Mouse (Mus musculus): ENCODE results near the gene Tmem200c. TPM values are rescaled to one million over a fixed set of nuclear protein-coding genes. Genes with fewer than 3 reads are reported as not detected.

The Tmem200c gene
- 2.0 and 2.2 TPM in 2 replicates for polyA plus RNA-seq (2014; fragmentation: Nextera tagmentation; extraction: Ambion mirVana)

DNA sequence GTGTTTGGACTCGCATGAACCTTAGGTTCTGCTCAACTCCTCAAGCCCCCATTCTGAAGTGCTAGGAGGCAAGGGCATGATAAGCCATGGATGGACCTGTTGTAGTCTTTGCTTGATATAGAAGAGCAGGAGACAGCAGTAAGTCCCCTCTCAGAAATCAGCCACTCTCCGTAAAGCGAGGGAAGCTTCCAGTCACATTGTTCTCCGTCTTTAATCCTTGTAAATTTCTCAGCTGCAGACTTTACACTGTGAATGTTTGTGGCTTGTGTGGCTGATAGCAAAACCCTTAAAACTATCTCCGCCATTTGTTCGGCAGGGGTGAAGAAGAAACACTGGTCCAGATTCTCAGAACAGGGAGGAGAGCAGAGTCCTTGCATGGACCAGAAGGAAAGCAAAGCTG lies at the start of gene Tmem200c:
Gene Tmem200c (plus strand): TSS at position 301 of the 400 bp plus-strand sequence.
- DNase-seq (ENCODE audit: low spot score): no peak
- no peak within 1 kb of the TSS for H3K27ac ChIP-seq (ENCODE audit: low read depth, low read length)
- no peak for ATAC-seq (ENCODE audit: low FRiP score)
- H3K4me1 ChIP-seq (replicated peaks; ENCODE audit: control insufficient read depth, insufficient read depth, low read length): no peaks in the 10 kb centered on the region
- 90% methylated on average over 6 of the region's 6 CpGs for whole genome bisulfite sequencing
- no peak within 1 kb of the TSS for H3K4me2 ChIP-seq (replicated peaks; ENCODE audit: low read depth, low read length)
- H3K9ac ChIP-seq (ENCODE audit: low read depth, low read length): no peak within 1 kb of the TSS
- H3K9me3 ChIP-seq (ENCODE audit: control insufficient read depth, low read length): no peaks in the 10 kb centered on the region
- no peak within 1 kb of the TSS for H3K4me3 ChIP-seq (ENCODE audit: low read depth, low read length)
- H3K36me3 ChIP-seq (ENCODE audit: control insufficient read depth, insufficient read depth, low read length): no peaks in the 10 kb centered on the region
- no peaks in the 10 kb centered on the region for H3K27me3 ChIP-seq (ENCODE audit: control insufficient read depth, insufficient read depth, low read length)

DNA sequence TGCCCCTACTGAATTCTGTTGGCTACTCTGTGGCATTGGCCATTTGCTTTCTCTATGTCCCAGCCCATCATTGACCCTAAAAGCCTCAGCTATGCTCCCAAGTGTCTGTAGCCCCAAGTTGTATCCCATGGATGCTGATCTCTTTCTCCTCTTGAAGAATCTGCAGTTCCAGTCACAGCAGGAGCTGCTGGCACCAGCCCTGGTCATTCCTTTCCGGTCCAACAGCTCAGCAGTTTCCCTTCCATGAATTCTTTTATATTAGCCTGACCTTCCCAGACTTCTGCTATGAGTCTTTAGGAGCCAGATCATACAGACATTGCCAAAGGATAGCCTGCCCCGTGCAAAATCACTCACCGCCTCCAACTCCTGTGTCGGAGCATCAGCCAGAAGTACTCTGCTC lies 32.7 kb upstream of the Tmem200c start:
- Histone ChIP-seq H3K36me3 (ENCODE audit: control insufficient read depth, insufficient read depth, low read length) (no peaks in the 10 kb centered on the region), H3K9ac (ENCODE audit: low read depth, low read length) (no peak overlapping the region), H3K4me2 (replicated peaks; ENCODE audit: low read depth, low read length) (no peak overlapping the region), H3K4me1 (replicated peaks; ENCODE audit: control insufficient read depth, insufficient read depth, low read length) (no peaks in the 10 kb centered on the region), H3K27ac (ENCODE audit: low read depth, low read length) (no peak overlapping the region), H3K27me3 (ENCODE audit: control insufficient read depth, insufficient read depth, low read length) (no peaks in the 10 kb centered on the region), H3K9me3 (ENCODE audit: control insufficient read depth, low read length) (no peaks in the 10 kb centered on the region), H3K4me3 (ENCODE audit: low read depth, low read length) (no peak overlapping the region)
- ATAC-seq (ENCODE audit: low FRiP score) (no peak), DNase-seq (ENCODE audit: low spot score) (no peak)
- WGBS: 88% methylated on average over 4 of the region's 4 CpGs

DNA sequence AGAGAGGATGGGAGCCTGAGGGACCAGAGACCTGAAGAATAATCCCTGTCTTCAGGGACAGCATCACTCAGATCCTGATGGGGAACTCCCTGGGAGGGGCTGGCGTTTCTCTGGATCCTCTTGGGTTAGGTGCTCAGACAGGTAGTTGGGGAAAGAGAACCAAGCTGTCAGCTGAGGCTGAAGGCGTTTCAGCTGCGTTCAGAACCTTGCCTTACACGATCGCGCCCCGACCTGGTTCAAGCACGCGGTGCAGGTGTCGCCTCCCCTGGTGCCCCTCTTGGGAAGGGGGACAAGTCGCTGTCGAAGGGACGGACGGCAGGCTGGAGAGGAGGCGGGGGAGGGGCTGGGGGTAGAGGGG lies 10.2 kb downstream of the Tmem200c start:
- 0% methylated on average over 13 of the region's 15 CpGs for WGBS
- no peaks in the 10 kb centered on the region for H3K9me3 ChIP-seq (ENCODE audit: control insufficient read depth, low read length)
- DNase-seq (ENCODE audit: low spot score) (no peak), ATAC-seq (ENCODE audit: low FRiP score) (peak; percentile 28)
- peak overlapping the region; percentile 63 for H3K4me3 ChIP-seq (ENCODE audit: low read depth, low read length)
- H3K27ac ChIP-seq (ENCODE audit: low read depth, low read length): no peak overlapping the region
- H3K4me2 ChIP-seq (replicated peaks; ENCODE audit: low read depth, low read length): peak overlapping the region; percentile 81
- H3K27me3 ChIP-seq (ENCODE audit: control insufficient read depth, insufficient read depth, low read length): peaks cover 25% of the 10 kb centered on the region
- H3K4me1 ChIP-seq (replicated peaks; ENCODE audit: control insufficient read depth, insufficient read depth, low read length): peaks cover 7% of the 10 kb centered on the region
- no peaks in the 10 kb centered on the region for H3K36me3 ChIP-seq (ENCODE audit: control insufficient read depth, insufficient read depth, low read length)
- peak overlapping the region; percentile 72; the same call in 1 of the 2 replicates for H3K9ac ChIP-seq (ENCODE audit: low read depth, low read length)

DNA sequence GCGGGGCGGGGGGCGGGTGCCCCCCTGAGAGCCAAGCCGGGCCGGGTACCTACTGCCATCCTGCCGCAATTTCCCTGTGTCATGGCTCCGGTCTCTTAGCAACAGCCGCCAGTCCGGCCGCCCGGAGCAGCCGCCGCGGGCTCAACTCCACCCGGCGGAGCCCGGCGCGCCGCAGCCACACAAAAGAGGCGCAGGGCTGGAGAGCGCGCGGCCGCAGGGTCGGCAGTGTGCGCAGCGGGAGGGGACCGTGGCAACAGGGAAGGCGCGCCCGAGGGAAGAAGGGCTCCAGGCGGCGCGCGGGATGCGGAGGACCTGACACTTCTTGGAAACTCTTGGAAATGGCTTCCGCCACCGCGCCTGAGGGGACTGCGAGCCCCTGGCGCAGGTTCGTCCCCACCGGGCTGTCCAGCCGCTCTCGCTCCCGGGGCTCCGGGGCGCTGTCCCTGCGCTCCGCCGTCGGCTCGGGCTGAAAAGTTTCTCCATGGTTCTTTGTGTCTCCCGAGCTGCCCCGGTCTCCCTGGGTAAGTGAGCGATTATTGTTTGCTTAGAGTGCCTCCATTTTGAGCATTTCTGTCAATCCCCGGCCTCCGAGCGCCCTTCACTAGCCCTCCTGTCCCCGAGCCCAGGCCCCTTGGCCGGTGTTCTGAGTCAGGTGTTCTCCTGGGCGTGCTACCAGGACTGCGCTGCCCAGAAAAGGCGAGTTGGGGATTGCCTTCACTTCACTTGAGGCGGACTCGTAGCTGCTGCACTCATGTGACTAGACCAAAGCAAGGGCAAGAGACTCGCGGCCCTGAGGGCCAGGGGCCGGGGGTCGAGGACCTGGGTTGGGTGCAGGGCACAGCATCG lies 10.8 kb downstream of the Tmem200c start:
- peak; percentile 85 for ATAC-seq (ENCODE audit: low FRiP score)
- H3K4me2 ChIP-seq (replicated peaks; ENCODE audit: low read depth, low read length): peak overlapping the region; percentile 81
- no peak overlapping the region for H3K27ac ChIP-seq (ENCODE audit: low read depth, low read length)
- peaks cover 25% of the 10 kb centered on the region for H3K27me3 ChIP-seq (ENCODE audit: control insufficient read depth, insufficient read depth, low read length)
- H3K36me3 ChIP-seq (ENCODE audit: control insufficient read depth, insufficient read depth, low read length): no peaks in the 10 kb centered on the region
- H3K9ac ChIP-seq (ENCODE audit: low read depth, low read length): peak overlapping the region; percentile 72
- H3K4me3 ChIP-seq (ENCODE audit: low read depth, low read length): peak overlapping the region; percentile 63
- H3K9me3 ChIP-seq (ENCODE audit: control insufficient read depth, low read length): no peaks in the 10 kb centered on the region
- peak; percentile 82 for DNase-seq (ENCODE audit: low spot score)
- WGBS: under 1% methylated on average over 57 of the region's 72 CpGs
- peaks cover 7% of the 10 kb centered on the region for H3K4me1 ChIP-seq (replicated peaks; ENCODE audit: control insufficient read depth, insufficient read depth, low read length)

DNA sequence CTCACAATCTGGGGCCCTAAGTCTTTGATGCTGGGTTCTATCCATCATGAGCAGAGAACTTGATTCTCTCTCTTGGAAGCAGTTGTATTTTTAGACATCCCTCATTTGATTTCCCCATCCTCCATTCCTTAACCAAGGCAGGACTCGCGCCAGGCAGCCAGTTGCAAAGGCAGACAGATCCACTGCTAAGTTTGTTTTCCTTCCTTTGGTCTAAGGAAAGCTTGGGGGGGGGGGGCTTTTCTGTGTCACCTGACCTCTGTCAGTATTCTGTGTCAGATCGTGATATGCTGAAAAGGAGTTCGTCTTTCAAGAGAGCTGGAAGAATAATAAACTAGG lies 11.4 kb downstream of the Tmem200c start:
- Histone ChIP-seq H3K9me3 (ENCODE audit: control insufficient read depth, low read length) (no peaks in the 10 kb centered on the region), H3K9ac (ENCODE audit: low read depth, low read length) (peak overlapping the region; percentile 72), H3K4me3 (ENCODE audit: low read depth, low read length) (peak overlapping the region; percentile 63), H3K4me1 (replicated peaks; ENCODE audit: control insufficient read depth, insufficient read depth, low read length) (peaks cover 7% of the 10 kb centered on the region), H3K27ac (ENCODE audit: low read depth, low read length) (no peak overlapping the region), H3K36me3 (ENCODE audit: control insufficient read depth, insufficient read depth, low read length) (no peaks in the 10 kb centered on the region), H3K27me3 (ENCODE audit: control insufficient read depth, insufficient read depth, low read length) (peaks cover 25% of the 10 kb centered on the region), H3K4me2 (replicated peaks; ENCODE audit: low read depth, low read length) (peak overlapping the region; percentile 81)
- no peak for ATAC-seq (ENCODE audit: low FRiP score)
- DNase-seq (ENCODE audit: low spot score): no peak
- WGBS: 6% methylated on average over 4 of the region's 4 CpGs

DNA sequence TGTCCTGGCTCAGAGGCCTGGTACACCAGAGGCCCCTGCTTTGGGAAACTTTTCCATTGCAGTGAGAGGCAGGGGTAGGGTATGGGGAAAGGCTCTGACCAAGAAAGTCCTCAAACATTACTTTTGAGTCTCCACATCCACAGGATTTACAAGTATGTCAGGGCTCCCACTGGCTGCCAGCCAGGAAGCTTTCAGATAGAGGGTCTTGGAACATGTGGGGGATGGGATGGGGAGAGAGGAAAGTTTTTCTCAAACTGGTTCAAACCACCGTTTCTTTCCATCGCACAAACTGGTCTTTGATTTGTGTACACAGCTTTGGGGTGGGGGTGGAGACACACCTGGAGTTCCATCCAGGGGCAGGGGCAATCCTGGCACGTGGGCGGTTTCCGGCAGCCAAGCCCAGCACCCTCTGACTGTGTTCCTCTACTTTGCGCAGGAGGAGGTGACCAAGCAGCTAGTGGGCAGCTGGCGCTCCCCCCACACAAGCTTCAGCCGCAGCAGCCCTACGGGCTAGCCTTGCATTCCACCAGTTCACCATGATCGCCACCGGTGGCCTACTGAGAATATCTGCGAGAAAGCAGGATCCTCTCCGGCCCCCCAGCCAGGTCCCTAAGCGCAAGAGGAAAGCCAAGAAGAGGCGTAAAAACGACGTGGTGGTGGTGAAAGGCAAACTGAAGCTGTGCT lies 13.6 kb downstream of the Tmem200c start:
- Histone ChIP-seq H3K9ac (ENCODE audit: low read depth, low read length) (no peak overlapping the region), H3K27me3 (ENCODE audit: control insufficient read depth, insufficient read depth, low read length) (peaks cover 25% of the 10 kb centered on the region), H3K27ac (ENCODE audit: low read depth, low read length) (no peak overlapping the region), H3K36me3 (ENCODE audit: control insufficient read depth, insufficient read depth, low read length) (no peaks in the 10 kb centered on the region), H3K4me1 (replicated peaks; ENCODE audit: control insufficient read depth, insufficient read depth, low read length) (peaks cover 7% of the 10 kb centered on the region), H3K4me2 (replicated peaks; ENCODE audit: low read depth, low read length) (peak overlapping the region; percentile 99; the same call in 1 of the 2 replicates), H3K4me3 (ENCODE audit: low read depth, low read length) (no peak overlapping the region), H3K9me3 (ENCODE audit: control insufficient read depth, low read length) (no peaks in the 10 kb centered on the region)
- ATAC-seq (ENCODE audit: low FRiP score) (no peak), DNase-seq (ENCODE audit: low spot score) (peak; percentile 9)
- 9% methylated on average over 17 of the region's 17 CpGs for WGBS

DNA sequence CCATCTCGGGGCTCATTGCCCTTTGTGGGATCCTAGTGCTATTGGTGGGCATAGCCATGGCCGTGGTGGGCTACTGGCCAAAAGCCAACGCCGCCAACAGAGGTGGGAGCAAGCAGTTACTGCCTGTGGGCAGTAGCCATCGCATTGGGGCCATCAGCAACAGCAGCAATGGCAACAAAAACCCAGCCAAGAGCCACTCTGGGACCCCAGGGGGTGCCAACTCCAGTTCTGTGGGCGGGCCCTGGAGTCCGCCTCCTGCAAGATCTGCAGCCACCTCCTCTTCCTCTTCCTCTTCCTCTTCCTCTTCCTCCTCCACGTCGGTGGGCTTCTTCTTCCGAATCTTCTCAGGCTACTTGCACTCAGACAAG lies 14.1 kb downstream of the Tmem200c start:
- ATAC-seq (ENCODE audit: low FRiP score) (no peak), DNase-seq (ENCODE audit: low spot score) (peak; percentile 25)
- H3K27ac ChIP-seq (ENCODE audit: low read depth, low read length): no peak overlapping the region
- peak overlapping the region; percentile 57 for H3K4me3 ChIP-seq (ENCODE audit: low read depth, low read length)
- H3K4me1 ChIP-seq (replicated peaks; ENCODE audit: control insufficient read depth, insufficient read depth, low read length): peaks cover 7% of the 10 kb centered on the region
- 12% methylated on average over 10 of the region's 10 CpGs for WGBS
- H3K27me3 ChIP-seq (ENCODE audit: control insufficient read depth, insufficient read depth, low read length): peaks cover 25% of the 10 kb centered on the region
- H3K36me3 ChIP-seq (ENCODE audit: control insufficient read depth, insufficient read depth, low read length): no peaks in the 10 kb centered on the region
- no peaks in the 10 kb centered on the region for H3K9me3 ChIP-seq (ENCODE audit: control insufficient read depth, low read length)
- H3K4me2 ChIP-seq (replicated peaks; ENCODE audit: low read depth, low read length): peak overlapping the region; percentile 99
- H3K9ac ChIP-seq (ENCODE audit: low read depth, low read length): no peak overlapping the region

DNA sequence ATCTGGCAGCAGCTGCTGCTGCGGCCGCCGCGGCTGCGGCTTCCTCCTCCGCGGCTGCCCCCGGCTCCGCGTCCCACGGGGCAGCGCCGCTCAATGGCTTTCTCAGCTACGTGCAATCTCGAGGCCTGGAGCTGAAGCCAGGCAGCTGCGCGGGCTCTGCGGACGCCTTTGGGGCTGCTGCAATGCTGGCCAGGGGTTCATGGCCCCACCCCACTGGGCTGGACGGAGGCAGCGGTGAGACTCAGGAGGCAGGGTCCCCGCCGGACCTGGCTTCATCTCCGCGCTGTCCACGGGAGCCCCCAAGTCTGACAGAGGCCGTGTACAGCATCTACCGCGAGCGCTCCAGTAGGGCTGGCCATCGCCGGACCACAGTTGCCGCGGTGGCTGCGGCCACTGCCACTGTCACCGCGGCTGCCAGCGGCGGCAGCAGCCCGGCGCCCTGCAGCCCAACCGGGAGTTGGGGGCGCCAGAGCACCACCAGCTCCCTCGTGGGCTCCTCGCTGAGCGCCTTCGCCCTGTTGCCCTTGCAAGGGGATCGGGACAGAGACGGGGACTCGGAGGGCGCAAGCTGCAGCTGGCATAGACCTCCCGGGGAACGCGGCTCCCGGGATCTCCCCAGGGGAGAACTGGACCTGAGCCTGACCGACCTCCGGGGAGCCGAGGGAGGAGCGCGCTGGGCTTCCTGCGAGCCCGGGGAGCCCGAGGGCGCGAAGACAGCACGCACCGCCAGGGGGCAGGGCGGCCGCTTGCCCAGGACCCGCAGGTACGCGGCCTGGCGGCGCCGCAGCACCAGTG lies 14.9 kb downstream of the Tmem200c start:
- DNase-seq (ENCODE audit: low spot score) (peak; percentile 85), ATAC-seq (ENCODE audit: low FRiP score) (peak; percentile 74)
- under 1% methylated on average over 57 of the region's 75 CpGs for WGBS
- Histone ChIP-seq H3K36me3 (ENCODE audit: control insufficient read depth, insufficient read depth, low read length) (no peaks in the 10 kb centered on the region), H3K4me1 (replicated peaks; ENCODE audit: control insufficient read depth, insufficient read depth, low read length) (peaks cover 6% of the 10 kb centered on the region), H3K27me3 (ENCODE audit: control insufficient read depth, insufficient read depth, low read length) (peaks cover 23% of the 10 kb centered on the region), H3K27ac (ENCODE audit: low read depth, low read length) (0 out of 2 replicates have a peak overlapping the region, but pooled peaks have one; percentile 24), H3K4me3 (ENCODE audit: low read depth, low read length) (peak overlapping the region; percentile 57), H3K9me3 (ENCODE audit: control insufficient read depth, low read length) (no peaks in the 10 kb centered on the region), H3K4me2 (replicated peaks; ENCODE audit: low read depth, low read length) (peak overlapping the region; percentile 99), H3K9ac (ENCODE audit: low read depth, low read length) (peak overlapping the region; percentile 59)
